Mouse (Mus musculus): ENCODE measurements around the gene Pnmt.
"Not testable (repeated sequence)": the region's sequence is repeated elsewhere in the genome, so short reads cannot be mapped to it uniquely, and the experiment has no call there.

Gene Pnmt

GRCm38 (mm10) chr11:98357396-98358160 lies 28.7 kb upstream of the Pnmt start:
- in situ Hi-C loops (cut with MboI): no loop called here

GRCm38 (mm10) chr11:98358161-98359083 lies 27.8 kb upstream of the Pnmt start, which contains the start of gene Stard3:
Gene Stard3 (plus strand): TSS chr11:98358368.
- in situ Hi-C loops (cut with MboI): no loop called here

GRCm38 (mm10) chr11:98360866-98361521 lies 25.3 kb upstream of the Pnmt start:
- in situ Hi-C loops (cut with MboI): no loop called here

- in situ Hi-C loops (cut with MboI): no loop called here
These were observed 22.4 kb upstream of the Pnmt start for GRCm38 (mm10) chr11:98363817-98364216.

GRCm38 (mm10) chr11:98364410-98364809 lies 21.8 kb upstream of the Pnmt start:
- in situ Hi-C loops (cut with MboI): no loop called here

GRCm38 (mm10) chr11:98366290-98366689 lies 20.0 kb upstream of the Pnmt start:
- in situ Hi-C loops (cut with MboI): no loop called here

- in situ Hi-C loops (cut with MboI): no loop called here
These were observed 18.9 kb upstream of the Pnmt start for GRCm38 (mm10) chr11:98367171-98367862.

- in situ Hi-C loops (cut with MboI): no loop called here
These were observed 18.4 kb upstream of the Pnmt start for GRCm38 (mm10) chr11:98367863-98368186.

GRCm38 (mm10) chr11:98369337-98369736 lies 16.9 kb upstream of the Pnmt start:
- in situ Hi-C loops (cut with MboI): no loop called here

- in situ Hi-C loops (cut with MboI): no loop called here
These were observed 15.7 kb upstream of the Pnmt start for GRCm38 (mm10) chr11:98370588-98370987.

GRCm38 (mm10) chr11:98371556-98372240 lies 14.6 kb upstream of the Pnmt start:
- in situ Hi-C loops (cut with MboI): no loop called here

GRCm38 (mm10) chr11:98372406-98372805 lies 13.8 kb upstream of the Pnmt start:
- in situ Hi-C loops (cut with MboI): no loop called here

GRCm38 (mm10) chr11:98373244-98373643 lies 13.0 kb upstream of the Pnmt start:
- in situ Hi-C loops (cut with MboI): no loop called here

- in situ Hi-C loops (cut with MboI): no loop called here
These were observed 12.0 kb upstream of the Pnmt start for GRCm38 (mm10) chr11:98374266-98374665.

- in situ Hi-C loops (cut with MboI): no loop called here
These were observed 9.5 kb upstream of the Pnmt start for GRCm38 (mm10) chr11:98376756-98377155.

GRCm38 (mm10) chr11:98377787-98378186 lies 8.5 kb upstream of the Pnmt start:
- in situ Hi-C loops (cut with MboI): no loop called here

- in situ Hi-C loops (cut with MboI): no loop called here
These were observed 6.9 kb upstream of the Pnmt start for GRCm38 (mm10) chr11:98379379-98379778.

- in situ Hi-C loops (cut with MboI): no loop called here
These were observed 6.1 kb upstream of the Pnmt start for GRCm38 (mm10) chr11:98380106-98380505.

GRCm38 (mm10) chr11:98381651-98382050 lies 4.6 kb upstream of the Pnmt start:
- in situ Hi-C loops (cut with MboI): no loop called here

- in situ Hi-C loops (cut with MboI): not testable (repeated sequence)
These were observed 3.8 kb upstream of the Pnmt start for GRCm38 (mm10) chr11:98382405-98382804.
